Mouse (Mus musculus) olfactory bulb, adult 2 months (tissue): Measurements from ENCODE around the gene Kdm3a. TPM values are rescaled to one million over a fixed set of nuclear protein-coding genes. Genes with fewer than 3 reads are reported as not detected.

Source experiments
- H3K27ac ChIP-seq: fragments of 200-500 bp; 2 replicates; pipeline ENCODE4 v1.5.1; 2012; ENCODE audit warnings: low read depth, low read length; ENCODE audit not compliant: insufficient read depth
- H3K4me1 ChIP-seq: fragments of 200-500 bp; 2 replicates; pipeline ENCODE4 v1.6.1; 2012; ENCODE audit warnings: low read length; ENCODE audit not compliant: control insufficient read depth, insufficient read depth
- H3K4me3 ChIP-seq: fragments of 200-500 bp; 2 replicates; pipeline ENCODE4 v1.5.1; 2012; ENCODE audit warnings: mild to moderate bottlenecking, low read depth, low read length, moderate library complexity; ENCODE audit not compliant: insufficient read depth
- CTCF ChIP-seq: fragments of 200-500 bp; IDR thresholded peaks from 2 replicates; pipeline ENCODE4 v1.5.1; 2012; ENCODE audit warnings: low read depth, mild to moderate bottlenecking, low read length, moderate library complexity; ENCODE audit not compliant: insufficient read depth
- POLR2A ChIP-seq: fragments of 200-500 bp; IDR thresholded peaks from 2 replicates; pipeline ENCODE4 v1.6.1; 2012; ENCODE audit warnings: mild to moderate bottlenecking, low read depth, low read length, moderate library complexity; ENCODE audit not compliant: insufficient read depth
- WGBS: fragments of 180-500 bp; shearing (Covaris S2); methylation state at CpG from one replicate; pipeline ENCODE4 v1.1.7; 2018; 5-methylcytosine and 5-hydroxymethylcytosine counted together
- polyA plus RNA-seq: library from polyadenylated mRNA; stranded (reverse); fragments of >200 nt; gene quantifications from 2 replicates; pipeline ENCODE4 v1.2.4, GENCODE M21; 2012; ENCODE audit warnings: low replicate concordance; ENCODE audit not compliant: missing spikeins, insufficient read depth, insufficient read length

The Kdm3a gene
- polyA plus RNA-seq, 1 experiment: not detected

- Histone ChIP-seq H3K4me1 (no peaks in the 10 kb centered on the region), H3K4me3 (no peak overlapping the region), H3K27ac (no peak overlapping the region)
- WGBS: 84% methylated on average over 3 of the region's 3 CpGs
- TF ChIP-seq POLR2A (no peak), CTCF (no peak)
These were observed 25.0 kb downstream of the Kdm3a start for GRCm38 (mm10) chr6:71607756-71608155.

GRCm38 (mm10) chr6:71590154-71590553, 42.6 kb downstream of the Kdm3a start:
- no peaks in the 10 kb centered on the region for H3K4me1 ChIP-seq
- TF ChIP-seq CTCF (no peak), POLR2A (no peak)
- H3K4me3 ChIP-seq: no peak overlapping the region
- 95% methylated on average over 4 of the region's 4 CpGs for WGBS
- no peak overlapping the region for H3K27ac ChIP-seq

DNA sequence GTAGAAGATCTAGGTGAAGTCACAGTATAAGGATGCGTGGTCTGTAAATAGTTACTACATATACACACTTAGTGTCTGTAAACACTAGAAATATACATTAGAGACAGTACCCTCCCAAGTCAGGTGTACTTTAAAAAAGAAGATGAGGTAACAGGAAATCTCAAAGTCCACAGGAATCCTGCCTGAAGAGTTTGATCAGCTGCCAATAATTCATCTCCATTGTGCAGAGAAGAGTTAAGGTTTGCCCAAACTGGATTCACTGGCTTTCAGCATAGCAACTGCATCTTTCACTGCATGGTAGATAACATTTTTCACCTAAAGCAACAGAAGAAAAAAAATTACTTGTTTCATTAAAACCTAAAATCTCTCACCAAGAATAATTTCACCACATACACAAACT, 43.4 kb downstream of the Kdm3a start:
- WGBS: 100% methylated on average over 1 of the region's 1 CpGs
- TF ChIP-seq POLR2A: no peak
- H3K4me1 ChIP-seq: no peaks in the 10 kb centered on the region
- no peak overlapping the region for H3K27ac ChIP-seq
- H3K4me3 ChIP-seq: no peak overlapping the region

DNA sequence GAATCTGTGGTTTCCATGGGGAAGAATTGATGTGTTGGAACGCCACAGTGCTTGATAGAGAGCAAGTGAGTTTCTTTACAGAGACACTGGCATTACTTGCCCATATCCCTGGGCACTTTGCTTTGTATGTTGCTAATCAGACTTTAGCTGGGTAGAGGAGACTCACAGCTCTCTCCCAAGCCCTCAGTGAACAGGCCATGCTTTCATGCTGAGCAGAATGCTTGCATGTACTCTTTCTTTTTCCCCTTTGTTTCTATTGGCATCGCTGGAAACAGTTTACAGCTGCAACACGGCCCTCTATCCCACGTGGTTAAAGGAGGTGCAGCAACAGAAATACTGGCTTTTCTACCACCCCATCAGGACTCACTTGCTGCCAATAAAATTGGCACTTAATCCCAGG, 49.6 kb downstream of the Kdm3a start:
- TF ChIP-seq CTCF (no peak), POLR2A (no peak)
- Histone ChIP-seq H3K4me1 (no peaks in the 10 kb centered on the region), H3K27ac (no peak overlapping the region), H3K4me3 (no peak overlapping the region)
- WGBS: 24% methylated on average over 4 of the region's 4 CpGs

GRCm38 (mm10) chr6:71579478-71579877, 53.3 kb downstream of the Kdm3a start:
- Histone ChIP-seq H3K4me3 (no peak overlapping the region), H3K4me1 (0 out of 2 replicates have a peak, but pooled peaks cover 2% of the 10 kb centered on the region), H3K27ac (no peak overlapping the region)
- no peak for TF ChIP-seq POLR2A
- no peak for TF ChIP-seq CTCF
- 95% methylated on average over 11 of the region's 11 CpGs for WGBS

GRCm38 (mm10) chr6:71575359-71575758, 57.4 kb downstream of the Kdm3a start:
- H3K4me3 ChIP-seq: no peak overlapping the region
- no peak overlapping the region for H3K27ac ChIP-seq
- 98% methylated on average over 1 of the region's 1 CpGs for WGBS
- H3K4me1 ChIP-seq: 0 out of 2 replicates have a peak, but pooled peaks cover 2% of the 10 kb centered on the region
- TF ChIP-seq POLR2A (no peak), CTCF (no peak)

DNA sequence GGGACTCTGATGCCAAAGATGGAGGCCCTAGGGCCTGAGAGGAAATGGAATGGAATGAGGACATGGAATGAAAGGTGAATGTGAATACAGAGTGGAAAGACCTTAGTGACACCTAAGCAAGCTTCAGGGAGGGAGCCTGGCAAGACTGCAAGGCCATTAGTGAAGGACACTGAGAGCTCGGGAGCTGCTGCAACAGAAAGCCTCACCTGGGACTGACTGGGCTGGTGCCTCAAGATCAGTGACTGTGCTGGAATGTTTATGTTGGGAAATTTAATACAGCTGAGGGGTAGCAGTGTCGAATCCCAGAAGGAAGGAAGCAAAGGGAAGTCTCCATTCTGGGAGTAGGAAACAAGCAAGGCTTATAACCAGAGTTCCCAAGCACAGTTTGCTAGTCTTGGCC, 63.8 kb downstream of the Kdm3a start:
- Histone ChIP-seq H3K4me3 (no peak overlapping the region), H3K4me1 (0 out of 2 replicates have a peak, but pooled peaks cover 2% of the 10 kb centered on the region), H3K27ac (no peak overlapping the region)
- TF ChIP-seq CTCF (no peak), POLR2A (no peak)
- 82% methylated on average over 2 of the region's 2 CpGs for WGBS

- TF ChIP-seq POLR2A (no peak), CTCF (no peak)
- 83% methylated on average over 3 of the region's 3 CpGs for WGBS
- H3K4me1 ChIP-seq: 0 out of 2 replicates have a peak, but pooled peaks cover 2% of the 10 kb centered on the region
- no peak overlapping the region for H3K27ac ChIP-seq
- no peak overlapping the region for H3K4me3 ChIP-seq
These were observed 64.2 kb downstream of the Kdm3a start for GRCm38 (mm10) chr6:71568616-71569015.

- WGBS: 96% methylated on average over 2 of the region's 2 CpGs
- Histone ChIP-seq H3K4me3 (no peak overlapping the region), H3K4me1 (no peaks in the 10 kb centered on the region), H3K27ac (no peak overlapping the region)
- TF ChIP-seq POLR2A (no peak), CTCF (no peak)
These were observed 76.0 kb downstream of the Kdm3a start for GRCm38 (mm10) chr6:71556826-71557225.

GRCm38 (mm10) chr6:71555507-71555951, 77.3 kb downstream of the Kdm3a start:
- 79% methylated on average over 2 of the region's 2 CpGs for WGBS
- H3K4me1 ChIP-seq: no peaks in the 10 kb centered on the region
- no peak overlapping the region for H3K27ac ChIP-seq
- no peak overlapping the region for H3K4me3 ChIP-seq
- no peak for TF ChIP-seq CTCF
- no peak for TF ChIP-seq POLR2A
